Mouse (Mus musculus) stomach, postnatal 0 days (tissue): ENCODE results near the gene Zfp319.

ENCODE experiments used
- CTCF ChIP-seq: IDR thresholded peaks from 2 replicates; pipeline ENCODE4 v1.5.1; 2016; ENCODE audit warnings: antibody characterized with exemption, low read depth, mild to moderate bottlenecking, moderate library complexity
- EP300 ChIP-seq: optimal IDR thresholded peaks from 2 replicates; pipeline ENCODE3; 2016; ENCODE audit warnings: antibody characterized with exemption

DNA sequence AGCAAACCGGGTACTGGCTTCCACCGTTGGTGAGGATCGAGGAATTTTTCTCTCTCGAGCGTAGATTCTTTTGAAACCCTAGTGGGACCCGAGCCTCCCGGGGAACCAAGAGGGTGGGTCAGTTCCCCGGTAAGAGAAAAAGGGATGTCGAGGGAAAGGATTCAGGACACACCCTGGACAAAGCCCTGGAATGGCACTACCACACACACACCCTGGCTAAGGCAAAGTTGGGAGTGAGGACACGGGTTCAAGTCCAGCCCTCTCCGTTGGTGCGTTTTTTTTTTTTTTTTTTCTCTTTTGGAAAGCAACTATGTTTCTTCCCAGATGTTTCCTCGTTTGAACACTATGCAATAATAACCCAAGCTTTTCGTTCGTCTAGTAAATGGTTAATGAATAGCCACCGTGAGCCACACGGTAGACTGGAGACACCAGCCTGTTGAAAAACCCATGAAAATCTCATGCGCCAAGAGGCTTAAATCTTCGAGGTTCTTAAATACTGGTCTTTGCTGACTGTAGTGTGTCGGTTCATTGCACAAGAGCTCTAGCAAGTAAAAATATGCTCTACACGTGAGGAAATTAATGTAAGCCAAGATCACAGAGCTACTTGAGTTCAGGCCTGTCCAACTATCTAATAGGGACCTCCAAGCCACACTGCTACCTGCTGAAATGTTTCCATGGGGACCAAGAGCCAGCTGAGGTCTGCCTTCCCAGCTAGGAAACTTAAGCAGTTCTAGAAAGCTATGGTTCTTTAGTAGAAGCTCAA, 868 bp upstream of the Zfp319 start:
- no peak for TF ChIP-seq CTCF
- no peak for TF ChIP-seq EP300
